Mouse (Mus musculus) embryonic facial prominence, embryonic 13.5 days (tissue): ENCODE results near the gene Agap1. TPM values are rescaled to one million over a fixed set of nuclear protein-coding genes. Genes with fewer than 3 reads are reported as not detected.
A peak's percentile ranks its signal among the peaks of the same experiment; 100 is the strongest.

Experiments used
- ATAC-seq: fragments of 200-750 bp; cut with Nextera tagmentation; 2 replicates; pipeline ENCODE4 v1.8.0; 2017; ENCODE audit warnings: low read depth; ENCODE audit not compliant: insufficient number of reproducible peaks, insufficient read depth, low FRiP score, low TSS enrichment
- H3K27ac ChIP-seq: fragments of 300-500 bp; sonication (generic); 2 replicates; pipeline ENCODE4 v1.5.1; 2015; ENCODE audit warnings: moderate library complexity, mild to moderate bottlenecking, inconsistent platforms
- H3K27me3 ChIP-seq: fragments of 300-500 bp; sonication (generic); 2 replicates; pipeline ENCODE4 v1.6.1; 2015; ENCODE audit warnings: mild to moderate bottlenecking, inconsistent platforms
- H3K36me3 ChIP-seq: fragments of 300-500 bp; sonication (generic); 2 replicates; pipeline ENCODE4 v1.6.1; 2015; ENCODE audit warnings: mild to moderate bottlenecking, inconsistent platforms
- H3K4me1 ChIP-seq: fragments of 300-500 bp; sonication (generic); 2 replicates; pipeline ENCODE4 v1.6.1; 2015; ENCODE audit warnings: inconsistent platforms
- H3K4me2 ChIP-seq: fragments of 300-500 bp; sonication (generic); 2 replicates; pipeline ENCODE4 v1.6.1; 2015; ENCODE audit warnings: moderate library complexity, mild to moderate bottlenecking, inconsistent platforms
- H3K4me3 ChIP-seq: fragments of 300-500 bp; sonication (generic); 2 replicates; pipeline ENCODE4 v1.5.1; 2015; ENCODE audit warnings: mild to moderate bottlenecking, inconsistent platforms
- H3K9ac ChIP-seq: fragments of 300-500 bp; sonication (generic); 2 replicates; pipeline ENCODE4 v1.6.1; 2015; ENCODE audit warnings: mild to moderate bottlenecking, inconsistent platforms
- H3K9me3 ChIP-seq: fragments of 300-500 bp; sonication (generic); 2 replicates; pipeline ENCODE4 v1.6.1; 2016; ENCODE audit warnings: inconsistent platforms
- WGBS: fragments of 180-500 bp; shearing (Covaris S2); methylation state at CpG from one replicate; pipeline ENCODE4 v1.1.7; 2015; ENCODE audit warnings: mixed read lengths; 5-methylcytosine and 5-hydroxymethylcytosine counted together
- polyA plus RNA-seq: library from polyadenylated mRNA; unstranded; fragments of >200 nt; fragmentation: Nextera tagmentation; extraction: Ambion mirVana; gene quantifications from 2 replicates; pipeline ENCODE4 v1.2.1, GENCODE M21; 2015

Agap1 gene
- polyA plus RNA-seq, 1 experiment from 2014 or later = 14.4 TPM

DNA sequence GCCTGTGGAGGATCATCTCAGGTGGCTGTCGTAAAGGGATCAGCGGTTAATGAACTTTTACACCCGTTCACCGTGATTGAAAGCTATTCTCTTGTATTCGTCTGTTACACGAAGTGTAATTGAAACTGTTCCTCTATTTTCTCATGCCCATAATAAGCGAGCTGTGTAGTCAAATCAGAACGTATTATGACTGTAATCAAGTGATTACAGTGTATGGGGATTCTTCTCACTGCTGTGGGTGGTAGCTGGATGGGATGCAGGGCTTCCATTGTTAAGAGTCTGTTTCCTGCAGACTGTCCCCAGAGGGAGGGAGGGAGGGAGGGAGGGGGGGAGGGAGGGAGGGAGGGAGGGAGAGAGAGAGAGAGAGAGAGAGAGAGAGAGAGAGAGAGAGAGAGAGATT, 56.1 kb downstream of the Agap1 start:
- Histone ChIP-seq H3K27ac (no peak overlapping the region), H3K27me3 (no peaks in the 10 kb centered on the region), H3K36me3 (no peaks in the 10 kb centered on the region), H3K9me3 (no peaks in the 10 kb centered on the region), H3K4me3 (no peak overlapping the region), H3K9ac (no peak overlapping the region), H3K4me1 (peaks cover 51% of the 10 kb centered on the region), H3K4me2 (no peak overlapping the region)
- 41% methylated on average over 8 of the region's 8 CpGs for WGBS
- no peak for ATAC-seq

GRCm38 (mm10) chr1:89513616-89514283, 59.1 kb downstream of the Agap1 start:
- no peak overlapping the region for H3K4me3 ChIP-seq
- no peak overlapping the region for H3K9ac ChIP-seq
- peaks cover 75% of the 10 kb centered on the region for H3K4me1 ChIP-seq
- no peak; the same call in 1 of the 2 replicates for ATAC-seq
- 69% methylated on average over 8 of the region's 8 CpGs for WGBS
- no peak overlapping the region for H3K4me2 ChIP-seq
- no peak overlapping the region for H3K27ac ChIP-seq
- no peaks in the 10 kb centered on the region for H3K27me3 ChIP-seq
- H3K36me3 ChIP-seq = no peaks in the 10 kb centered on the region
- H3K9me3 ChIP-seq = no peaks in the 10 kb centered on the region

DNA sequence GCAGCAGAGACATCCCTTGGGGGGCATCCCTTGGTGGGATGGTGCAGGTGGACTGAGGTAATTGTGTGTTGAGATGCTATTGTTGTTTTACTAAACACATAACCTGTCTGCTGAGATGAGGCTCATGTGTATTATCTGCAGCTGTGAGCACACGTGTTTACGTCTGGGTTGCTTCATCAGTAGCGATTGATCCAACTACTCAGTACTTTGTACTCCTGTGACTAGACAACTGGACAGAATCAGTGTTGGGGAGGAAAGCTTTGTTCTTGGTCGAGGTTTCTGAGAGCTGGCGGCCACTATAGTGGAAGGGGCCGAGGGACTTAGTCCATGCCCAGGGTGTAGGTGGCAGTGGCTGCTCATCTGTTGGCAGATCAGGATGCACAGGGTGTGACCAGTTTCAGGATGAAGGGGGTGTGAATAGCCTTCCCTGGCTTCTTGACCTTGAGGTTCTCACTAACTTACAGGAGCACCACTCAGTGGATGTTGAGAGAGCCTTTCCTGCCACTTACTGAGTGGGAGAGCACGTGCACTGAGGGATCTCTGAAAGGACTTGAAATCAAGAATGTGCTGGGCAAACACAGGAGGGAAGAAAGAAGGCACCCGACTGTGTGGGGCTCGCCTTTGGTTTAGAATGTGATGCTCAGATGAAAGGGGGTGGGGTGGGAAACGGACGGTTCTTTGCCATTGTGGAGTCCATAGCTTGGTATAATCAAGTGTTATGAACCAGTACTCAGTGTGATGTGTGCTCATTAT, 61.4 kb downstream of the Agap1 start:
- 79% methylated on average over 11 of the region's 11 CpGs for WGBS
- H3K9me3 ChIP-seq = no peaks in the 10 kb centered on the region
- no peaks in the 10 kb centered on the region for H3K27me3 ChIP-seq
- no peak overlapping the region for H3K9ac ChIP-seq
- no peak overlapping the region for H3K4me3 ChIP-seq
- ATAC-seq = no peak
- H3K4me2 ChIP-seq = no peak overlapping the region
- peaks cover 67% of the 10 kb centered on the region for H3K4me1 ChIP-seq
- no peaks in the 10 kb centered on the region for H3K36me3 ChIP-seq
- no peak overlapping the region for H3K27ac ChIP-seq

DNA sequence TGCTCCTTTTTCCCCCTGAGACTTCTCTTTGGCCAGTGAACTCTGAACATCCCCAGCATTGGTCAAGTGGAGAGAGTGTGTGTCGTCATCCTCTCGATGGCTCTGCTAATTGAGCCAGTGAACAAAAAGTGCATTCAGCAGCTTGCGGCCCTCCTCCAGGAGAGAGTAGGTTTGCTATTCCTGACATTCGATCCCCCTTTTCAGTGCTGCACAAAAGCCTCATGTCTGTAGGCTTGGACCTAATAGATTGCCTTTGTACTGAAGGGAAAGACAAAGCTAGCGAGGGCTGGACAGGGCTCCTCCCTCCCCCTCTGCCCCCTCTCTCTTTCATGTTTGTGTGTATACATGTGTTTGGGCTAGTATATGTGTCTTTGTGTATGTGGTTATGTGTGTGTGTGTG, 63.2 kb downstream of the Agap1 start:
- Histone ChIP-seq H3K9ac (no peak overlapping the region), H3K9me3 (no peaks in the 10 kb centered on the region), H3K4me3 (no peak overlapping the region), H3K27me3 (no peaks in the 10 kb centered on the region), H3K4me2 (no peak overlapping the region), H3K4me1 (peaks cover 66% of the 10 kb centered on the region), H3K36me3 (no peaks in the 10 kb centered on the region), H3K27ac (no peak overlapping the region)
- WGBS = 12% methylated on average over 5 of the region's 5 CpGs
- ATAC-seq = no peak

- Histone ChIP-seq H3K4me1 (peaks cover 65% of the 10 kb centered on the region), H3K4me2 (no peak overlapping the region), H3K9me3 (no peaks in the 10 kb centered on the region), H3K9ac (no peak overlapping the region), H3K4me3 (no peak overlapping the region), H3K36me3 (no peaks in the 10 kb centered on the region), H3K27me3 (no peaks in the 10 kb centered on the region), H3K27ac (no peak overlapping the region)
- WGBS = 66% methylated on average over 17 of the region's 17 CpGs
- ATAC-seq = no peak
These were observed 65.5 kb downstream of the Agap1 start for GRCm38 (mm10) chr1:89519914-89520643.

GRCm38 (mm10) chr1:89521406-89521805, 66.8 kb downstream of the Agap1 start:
- no peak overlapping the region for H3K4me3 ChIP-seq
- WGBS = 79% methylated on average over 11 of the region's 11 CpGs
- no peaks in the 10 kb centered on the region for H3K27me3 ChIP-seq
- H3K27ac ChIP-seq = no peak overlapping the region
- peaks cover 67% of the 10 kb centered on the region for H3K4me1 ChIP-seq
- H3K36me3 ChIP-seq = no peaks in the 10 kb centered on the region
- no peaks in the 10 kb centered on the region for H3K9me3 ChIP-seq
- H3K4me2 ChIP-seq = no peak overlapping the region
- ATAC-seq = no peak
- peak overlapping the region; percentile 27; the same call in 1 of the 2 replicates for H3K9ac ChIP-seq

DNA sequence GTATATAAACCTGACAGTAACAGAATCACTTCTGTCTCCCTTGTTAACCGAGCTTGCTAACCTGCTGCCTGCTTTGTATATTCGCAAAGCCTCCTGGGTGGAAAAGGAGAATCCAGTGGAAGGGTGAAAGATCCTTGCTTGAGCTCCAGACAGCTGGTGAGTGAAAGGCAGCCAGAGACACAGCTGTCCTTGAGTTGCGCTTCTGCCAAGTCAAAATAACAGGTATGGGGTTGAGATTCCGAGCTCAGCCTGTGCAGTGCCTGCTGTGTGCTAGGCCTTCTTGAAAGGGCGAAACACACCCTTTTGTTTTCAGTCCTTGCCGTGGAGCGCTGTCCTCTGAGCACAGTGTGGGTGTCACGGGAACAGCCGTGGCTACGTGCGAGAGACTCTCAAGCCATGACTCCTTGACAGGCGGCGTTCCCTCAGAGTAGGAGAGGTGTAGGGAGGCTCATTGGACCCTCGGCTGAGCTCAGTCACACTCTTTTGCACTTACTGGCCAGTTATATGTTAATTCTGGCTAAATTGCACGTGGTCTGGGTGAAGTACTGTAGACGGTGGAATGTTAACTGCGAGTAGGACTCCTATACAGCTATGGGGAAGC, 67.4 kb downstream of the Agap1 start:
- peaks cover 61% of the 10 kb centered on the region for H3K4me1 ChIP-seq
- H3K36me3 ChIP-seq = no peaks in the 10 kb centered on the region
- H3K27me3 ChIP-seq = no peaks in the 10 kb centered on the region
- no peak overlapping the region for H3K4me2 ChIP-seq
- 70% methylated on average over 17 of the region's 17 CpGs for WGBS
- no peak overlapping the region for H3K4me3 ChIP-seq
- ATAC-seq = no peak
- no peak overlapping the region for H3K9ac ChIP-seq
- H3K9me3 ChIP-seq = no peaks in the 10 kb centered on the region
- H3K27ac ChIP-seq = no peak overlapping the region; the same call in 1 of the 2 replicates

- H3K4me2 ChIP-seq = no peak overlapping the region
- H3K36me3 ChIP-seq = no peaks in the 10 kb centered on the region
- peaks cover 53% of the 10 kb centered on the region for H3K4me1 ChIP-seq
- H3K27me3 ChIP-seq = no peaks in the 10 kb centered on the region
- H3K4me3 ChIP-seq = no peak overlapping the region
- WGBS = 2% methylated on average over 4 of the region's 4 CpGs
- H3K27ac ChIP-seq = no peak overlapping the region
- no peak for ATAC-seq
- H3K9me3 ChIP-seq = no peaks in the 10 kb centered on the region
- no peak overlapping the region for H3K9ac ChIP-seq
These were observed 69.8 kb downstream of the Agap1 start for GRCm38 (mm10) chr1:89524369-89524768.

DNA sequence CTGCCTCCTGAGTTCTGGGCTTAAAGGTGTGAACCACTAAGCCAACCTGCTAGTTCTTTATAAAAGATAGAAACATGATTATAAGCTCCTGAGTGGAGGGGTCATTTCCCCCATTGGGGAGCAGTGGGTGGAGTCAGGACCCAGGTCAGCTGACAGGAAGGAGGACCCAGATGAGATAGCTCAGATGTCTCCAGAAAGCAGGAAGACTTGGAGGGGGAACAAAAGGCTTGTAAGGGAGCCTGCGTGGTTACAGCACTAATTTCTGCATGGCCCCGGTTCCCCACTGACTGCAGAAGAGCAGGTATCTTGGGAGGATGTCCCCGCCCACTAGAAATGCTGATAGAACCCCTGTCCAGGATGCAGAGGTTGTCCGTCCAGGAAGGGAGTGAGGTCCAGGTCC, 70.4 kb downstream of the Agap1 start:
- no peak for ATAC-seq
- 79% methylated on average over 4 of the region's 4 CpGs for WGBS
- peaks cover 51% of the 10 kb centered on the region for H3K4me1 ChIP-seq

GRCm38 (mm10) chr1:89525825-89526224, 71.2 kb downstream of the Agap1 start:
- H3K27me3 ChIP-seq = no peaks in the 10 kb centered on the region
- H3K27ac ChIP-seq = no peak overlapping the region
- H3K9me3 ChIP-seq = no peaks in the 10 kb centered on the region
- H3K9ac ChIP-seq = no peak overlapping the region
- H3K4me1 ChIP-seq = peaks cover 44% of the 10 kb centered on the region
- no peak for ATAC-seq
- H3K4me3 ChIP-seq = no peak overlapping the region
- 37% methylated on average over 13 of the region's 13 CpGs for WGBS
- H3K4me2 ChIP-seq = no peak overlapping the region; the same call in 1 of the 2 replicates
- H3K36me3 ChIP-seq = no peaks in the 10 kb centered on the region

More for the DNA sequence above, 70.4 kb downstream of the Agap1 start:
- Histone ChIP-seq H3K9me3 (no peaks in the 10 kb centered on the region), H3K27ac (no peak overlapping the region), H3K9ac (no peak overlapping the region), H3K4me2 (no peak overlapping the region), H3K27me3 (no peaks in the 10 kb centered on the region), H3K4me3 (no peak overlapping the region), H3K36me3 (no peaks in the 10 kb centered on the region)

DNA sequence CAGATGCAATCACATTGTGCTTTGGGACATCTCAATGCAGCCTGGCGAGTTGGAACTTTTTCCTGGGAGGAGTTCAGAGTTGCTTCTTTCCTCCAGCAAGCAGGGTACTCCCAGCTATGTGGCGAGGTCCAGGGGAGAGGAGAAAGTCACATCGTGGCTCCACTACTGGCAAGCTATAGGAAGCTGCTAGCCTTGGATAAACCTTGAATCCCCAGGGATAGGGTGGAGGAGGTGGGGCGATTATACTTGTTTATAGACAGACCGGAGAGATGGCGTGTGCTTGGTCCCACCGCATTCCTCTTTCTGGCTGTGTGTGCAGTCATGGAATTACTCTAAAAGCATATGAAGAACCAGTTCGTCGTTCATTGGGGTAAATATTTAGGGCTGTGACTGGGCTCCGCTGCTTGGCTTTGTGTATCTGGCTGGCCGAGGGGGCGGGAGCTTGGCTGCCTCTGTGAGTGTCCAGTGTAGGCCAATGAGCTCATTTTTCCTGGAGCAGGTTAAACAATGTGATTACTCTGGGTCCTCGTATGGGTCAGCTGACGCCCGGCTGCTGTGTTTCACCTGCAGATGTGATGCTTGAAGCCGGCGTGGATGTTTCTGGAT, 74.2 kb downstream of the Agap1 start:
- Histone ChIP-seq H3K9ac (no peak overlapping the region), H3K4me3 (no peak overlapping the region), H3K9me3 (no peaks in the 10 kb centered on the region), H3K36me3 (no peaks in the 10 kb centered on the region), H3K4me2 (no peak overlapping the region), H3K27ac (no peak overlapping the region), H3K27me3 (no peaks in the 10 kb centered on the region), H3K4me1 (peaks cover 28% of the 10 kb centered on the region)
- ATAC-seq = no peak
- 77% methylated on average over 17 of the region's 17 CpGs for WGBS
